Mouse (Mus musculus): Measurements from ENCODE around the gene Vmn1r168.
"Not testable (repeated sequence)": the region's sequence is repeated elsewhere in the genome, so short reads cannot be mapped to it uniquely, and the experiment has no call there.

Vmn1r168 gene

GRCm38 (mm10) chr7:23539432-23539831 lies at the start of gene Vmn1r168:
Gene Vmn1r168 (plus strand): TSS chr7:23539732.
- not testable (repeated sequence) for DNase-seq (ENCODE audit: low spot score in 2 of 2)

- DNase-seq (ENCODE audit: low spot score in 2 of 2) = not testable (repeated sequence)
Observed at GRCm38 (mm10) chr7:23507106-23507505, 32.4 kb upstream of the Vmn1r168 start, which contains the start of gene Vmn1r167. Gene Vmn1r167 (minus strand): TSS chr7:23507206.

- not testable (repeated sequence) for DNase-seq (ENCODE audit: low spot score in 2 of 2)
Observed at GRCm38 (mm10) chr7:23575226-23575625, 35.7 kb downstream of the Vmn1r168 start, which contains the start of gene Vmn1r169. Gene Vmn1r169 (plus strand): TSS chr7:23575526.

Measured in urinary bladder, postnatal 4 days (tissue).